Mouse (Mus musculus) CH12F3 (cell line): ENCODE measurements around the gene Jkamp.
"Not testable (repeated sequence)": the region's sequence is repeated elsewhere in the genome, so short reads cannot be mapped to it uniquely, and the experiment has no call there.

Experiments used
- in situ Hi-C: fragments of 300-500 bp; cut with MboI; formaldehyde crosslinking; loops from 2 replicates; pipeline ENCODE4 v1.14.3; 2020; ENCODE audit warnings: low sequenced_read_pairs

Jkamp gene

GRCm38 (mm10) chr12:72085329-72086165, at the start of gene Jkamp, which contains the start of gene L3hypdh:
TSS of gene Jkamp (plus strand) at chr12:72085589.
TSS of gene L3hypdh (minus strand) at chr12:72085439.
- in situ Hi-C loops = no loop called here

- in situ Hi-C loops = no loop called here
These were observed 49.2 kb upstream of the Jkamp start for GRCm38 (mm10) chr12:72036097-72036661.

- in situ Hi-C loops = no loop called here
These were observed 48.3 kb upstream of the Jkamp start for GRCm38 (mm10) chr12:72037049-72037448.

- in situ Hi-C loops = no loop called here
These were observed 46.5 kb upstream of the Jkamp start for GRCm38 (mm10) chr12:72038866-72039265.

GRCm38 (mm10) chr12:72039501-72039900, 45.9 kb upstream of the Jkamp start:
- in situ Hi-C loops = no loop called here

GRCm38 (mm10) chr12:72041238-72041637, 44.2 kb upstream of the Jkamp start:
- in situ Hi-C loops = no loop called here

GRCm38 (mm10) chr12:72047513-72047912, 37.9 kb upstream of the Jkamp start:
- in situ Hi-C loops = loop anchor here (5.0 kb wide), 1 partner anchor 280 kb away; no protein-coding TSS in a partner anchor

GRCm38 (mm10) chr12:72050156-72050555, 35.2 kb upstream of the Jkamp start:
- in situ Hi-C loops = not testable (repeated sequence)

GRCm38 (mm10) chr12:72050821-72051220, 34.6 kb upstream of the Jkamp start:
- in situ Hi-C loops = no loop called here

GRCm38 (mm10) chr12:72052571-72052970, 32.8 kb upstream of the Jkamp start:
- in situ Hi-C loops = no loop called here

GRCm38 (mm10) chr12:72053303-72053702, 32.1 kb upstream of the Jkamp start:
- in situ Hi-C loops = no loop called here

GRCm38 (mm10) chr12:72053851-72054250, 31.5 kb upstream of the Jkamp start:
- in situ Hi-C loops = no loop called here

- in situ Hi-C loops = no loop called here
These were observed 27.6 kb upstream of the Jkamp start for GRCm38 (mm10) chr12:72057780-72058179.

GRCm38 (mm10) chr12:72069626-72070326, 15.6 kb upstream of the Jkamp start:
- in situ Hi-C loops = no loop called here

- in situ Hi-C loops = no loop called here
These were observed 14.8 kb upstream of the Jkamp start, which contains the start of gene Gpr135 for GRCm38 (mm10) chr12:72070327-72071269. TSS of gene Gpr135 (minus strand) at chr12:72071125.

- in situ Hi-C loops = no loop called here
These were observed 7.1 kb upstream of the Jkamp start for GRCm38 (mm10) chr12:72078248-72078647.

GRCm38 (mm10) chr12:72081961-72082360, 3.4 kb upstream of the Jkamp start:
- in situ Hi-C loops = no loop called here

GRCm38 (mm10) chr12:72082370-72082769, 3.0 kb upstream of the Jkamp start:
- in situ Hi-C loops = no loop called here

- in situ Hi-C loops = no loop called here
These were observed 2.1 kb upstream of the Jkamp start for GRCm38 (mm10) chr12:72083265-72083664.

- in situ Hi-C loops = no loop called here
These were observed 947 bp upstream of the Jkamp start for GRCm38 (mm10) chr12:72084261-72085023.
